Mouse (Mus musculus): ENCODE data around the gene Vmn1r158.
"Not testable (repeated sequence)": the region's sequence is repeated elsewhere in the genome, so short reads cannot be mapped to it uniquely, and the experiment has no call there.

The Vmn1r158 gene

DNA sequence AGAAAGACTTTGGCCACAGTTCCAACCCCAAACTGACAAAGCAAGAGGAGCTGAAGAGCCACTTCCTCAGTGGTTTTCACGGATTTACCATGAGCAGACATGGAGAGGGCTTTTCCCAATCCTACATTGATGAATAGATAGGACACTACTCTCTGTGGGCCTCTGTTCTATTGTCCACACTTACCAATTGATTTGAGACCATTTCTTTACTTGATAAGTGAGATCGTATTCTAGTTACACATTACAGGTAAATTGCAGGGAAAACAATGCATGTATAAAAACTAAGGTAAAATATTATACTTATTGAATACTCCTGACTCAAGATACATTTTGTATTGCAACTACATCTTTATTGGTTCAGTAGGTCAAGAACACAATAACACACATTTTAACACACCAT lies at the start of gene Vmn1r158:
Gene Vmn1r158, minus strand, starts transcription at position 101 of the 400 bp plus-strand sequence.
- DNase-seq (ENCODE audit: low read depth, low spot score), result not testable (repeated sequence)

DNA sequence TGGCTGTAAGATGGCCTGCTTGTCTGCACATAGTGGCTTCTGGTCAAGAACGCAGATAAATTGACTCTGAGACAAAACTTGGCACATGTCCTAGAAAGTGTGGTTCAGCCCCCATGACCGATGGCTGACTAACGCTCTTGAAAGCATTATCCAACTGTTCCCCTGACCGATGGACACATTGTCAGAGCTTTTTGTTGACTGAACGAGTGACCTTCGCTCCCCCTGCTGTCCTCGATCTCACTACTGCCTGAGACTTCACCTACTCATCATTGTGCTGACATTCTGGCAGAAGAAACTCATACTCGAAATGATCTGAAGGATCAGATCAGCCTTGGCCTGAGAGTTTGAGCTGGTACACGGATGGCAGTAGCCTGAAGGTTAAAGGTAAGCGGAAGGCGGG lies 14.6 kb downstream of the Vmn1r158 start:
- not testable (repeated sequence) for DNase-seq (ENCODE audit: low read depth, low spot score)

DNA sequence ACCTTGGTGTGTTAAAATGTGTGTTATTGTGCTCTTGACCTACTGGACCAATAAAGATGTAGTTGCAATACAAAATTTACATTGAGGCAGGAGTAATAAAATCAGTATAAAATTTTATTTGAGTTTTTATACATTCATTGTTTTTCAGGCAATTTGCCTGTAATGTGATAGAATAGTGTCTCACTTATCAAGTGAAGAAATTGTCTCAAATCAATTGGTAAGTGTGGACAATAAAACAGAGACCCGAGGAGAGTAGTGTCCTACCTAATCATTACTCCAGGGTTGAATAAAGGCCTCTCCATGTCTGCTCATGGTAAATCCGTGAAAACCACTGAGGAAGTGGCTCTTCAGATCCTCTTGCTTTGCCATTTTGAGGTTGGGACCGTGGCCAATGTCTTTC lies 29.2 kb downstream of the Vmn1r158 start, which contains the start of gene Vmn1r157:
Gene Vmn1r157, plus strand, starts transcription at position 301 of the 400 bp plus-strand sequence.
- not testable (repeated sequence) for DNase-seq (ENCODE audit: low read depth, low spot score)
